Mouse (Mus musculus) CH12.LX (cell line): ENCODE results near the gene Ciz1.

ENCODE experiments used
- CTCF ChIP-seq, 2 experiments: IDR thresholded peaks in 1 of 2; conservative IDR thresholded peaks in 1 of 2; 2 replicates each; pipeline ENCODE4 v1.5.1; 2011 to 2012; ENCODE audit warnings: low read depth in 2 of 2, low read length in 2 of 2, improper control_type of control experiment in 1 of 2, inconsistent platforms in 1 of 2, mild to moderate bottlenecking in 1 of 2, moderate library complexity in 1 of 2
- MAZ ChIP-seq: IDR thresholded peaks from 2 replicates; pipeline ENCODE4 v1.6.1; 2012; ENCODE audit warnings: low read depth, mild to moderate bottlenecking, inconsistent platforms, low read length, improper control_type of control experiment, moderate library complexity
- POLR2A ChIP-seq: IDR thresholded peaks from 2 replicates; pipeline ENCODE4 v1.6.1; 2011; ENCODE audit warnings: low read depth, mild to moderate bottlenecking, improper control_type of control experiment, low read length
- ZMIZ1 ChIP-seq: IDR thresholded peaks from 2 replicates; pipeline ENCODE4 v1.6.1; 2012; ENCODE audit warnings: low read depth, mild to moderate bottlenecking, inconsistent platforms, low read length, improper control_type of control experiment

DNA sequence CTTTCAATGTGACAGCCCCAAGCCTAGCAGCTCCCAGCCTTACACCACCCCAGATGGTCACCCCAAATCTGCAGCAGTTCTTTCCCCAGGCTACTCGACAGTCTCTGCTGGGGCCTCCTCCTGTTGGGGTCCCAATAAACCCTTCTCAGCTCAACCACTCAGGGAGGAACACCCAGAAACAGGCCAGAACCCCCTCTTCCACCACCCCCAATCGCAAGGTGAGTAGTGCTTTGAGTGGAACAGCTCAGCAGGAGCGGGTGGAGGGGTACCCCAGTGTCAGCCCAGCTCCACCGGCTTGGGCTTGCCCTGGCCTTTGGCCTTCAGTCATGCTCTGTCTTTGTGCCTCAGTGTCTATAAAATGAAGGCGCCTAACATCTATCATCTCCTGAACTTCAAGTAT, 15.2 kb downstream of the Ciz1 start:
- TF ChIP-seq CTCF (conservative IDR thresholded peaks at IDR 0.05 in 1 of 2, IDR thresholded peaks at IDR 0.05 in 1 of 2; ENCODE audit: low read depth in 2 of 2, low read length in 2 of 2) (no peak), POLR2A (no peak), MAZ (no peak), ZMIZ1 (no peak)
